Mouse (Mus musculus): Measurements from ENCODE around the gene Mief1. TPM values are rescaled to one million over a fixed set of nuclear protein-coding genes. Genes with fewer than 3 reads are reported as not detected.

The Mief1 gene
- total RNA-seq, 1 experiment from 2014 or later, result 42.3 TPM

GRCm38 (mm10) chr15:80228071-80228800 lies 5.6 kb upstream of the Mief1 start:
- no peak for DNase-seq

- DNase-seq, result no peak
Observed at GRCm38 (mm10) chr15:80232331-80232730, 1.5 kb upstream of the Mief1 start.

DNA sequence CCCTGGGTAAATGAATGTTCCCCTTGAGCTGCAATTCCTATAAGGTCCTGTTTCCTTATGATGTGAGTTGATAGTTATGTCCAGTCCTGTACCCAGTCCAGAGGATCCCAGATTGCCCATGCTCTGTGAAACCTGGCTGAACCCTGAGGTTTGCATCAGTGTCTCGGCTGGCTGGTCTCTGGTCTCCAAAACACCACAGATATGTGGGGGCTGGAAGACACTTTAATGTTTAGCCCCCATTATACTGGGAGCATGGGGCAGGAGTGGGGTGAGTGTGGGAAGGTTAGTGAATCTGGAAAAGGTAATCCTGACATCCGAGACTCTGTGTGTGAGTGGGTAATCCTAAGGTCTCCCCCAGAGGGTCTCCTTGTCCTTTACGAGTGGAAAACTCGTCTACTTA lies 765 bp upstream of the Mief1 start:
- no peak for DNase-seq

- no peak for DNase-seq
Observed at GRCm38 (mm10) chr15:80235535-80235934, 1.7 kb downstream of the Mief1 start, which contains the start of gene AC140267.1. Gene AC140267.1 (plus strand): TSS chr15:80235835.

DNA sequence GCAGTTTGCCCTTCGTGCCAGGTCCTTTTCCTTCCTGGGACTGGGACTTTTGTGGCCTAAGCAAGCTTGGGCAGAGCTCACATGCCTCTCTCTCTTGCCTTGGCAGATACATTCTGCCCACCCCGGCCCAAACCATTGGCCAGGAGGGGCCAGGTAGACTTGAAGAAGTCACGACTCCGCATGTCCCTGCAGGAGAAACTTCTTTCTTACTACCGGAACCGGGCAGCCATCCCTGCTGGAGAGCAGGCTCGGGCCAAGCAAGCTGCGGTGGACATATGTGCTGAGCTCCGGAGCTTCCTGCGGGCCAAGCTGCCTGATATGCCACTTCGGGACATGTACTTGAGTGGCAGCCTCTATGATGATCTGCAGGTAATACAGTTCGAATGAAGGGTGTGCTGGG lies 14.3 kb downstream of the Mief1 start:
- no peak for DNase-seq

DNA sequence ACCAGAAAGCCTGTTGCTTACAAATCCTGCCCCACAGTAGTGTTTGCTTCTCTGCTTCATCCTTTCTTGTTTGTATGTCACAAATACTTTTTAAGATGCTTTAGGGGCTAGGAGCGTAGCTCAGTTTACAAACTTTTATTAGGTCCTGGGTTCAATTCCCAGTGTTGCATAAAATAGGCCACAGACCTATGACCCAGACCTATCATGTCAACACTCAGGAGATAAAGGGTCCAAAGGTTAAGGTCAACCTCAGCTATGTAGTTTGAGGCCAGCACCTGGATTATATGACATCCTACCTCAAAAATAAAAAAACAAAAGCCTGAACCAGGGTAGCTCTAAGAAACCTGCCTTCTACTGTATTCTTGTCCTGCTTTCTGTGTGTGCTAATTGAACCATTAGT lies 14.8 kb downstream of the Mief1 start:
- DNase-seq, result no peak

DNA sequence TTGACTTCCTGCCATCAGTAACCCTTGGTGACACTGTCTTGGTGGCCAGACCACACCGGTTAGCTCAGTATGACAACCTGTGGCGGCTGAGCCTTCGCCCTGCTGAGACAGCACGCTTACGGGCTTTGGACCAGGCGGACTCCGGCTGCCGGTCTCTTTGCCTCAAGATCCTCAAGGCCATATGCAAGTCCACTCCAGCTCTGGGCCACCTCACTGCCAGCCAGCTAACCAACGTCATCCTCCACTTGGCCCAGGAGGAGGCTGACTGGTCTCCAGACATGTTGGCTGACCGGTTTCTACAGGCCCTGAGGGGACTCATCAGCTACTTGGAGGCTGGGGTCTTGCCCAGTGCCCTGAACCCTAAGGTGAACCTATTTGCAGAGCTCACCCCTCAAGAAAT lies 15.9 kb downstream of the Mief1 start:
- no peak for DNase-seq

- no peak for DNase-seq
Observed at GRCm38 (mm10) chr15:80250586-80250985, 16.8 kb downstream of the Mief1 start.

DNA sequence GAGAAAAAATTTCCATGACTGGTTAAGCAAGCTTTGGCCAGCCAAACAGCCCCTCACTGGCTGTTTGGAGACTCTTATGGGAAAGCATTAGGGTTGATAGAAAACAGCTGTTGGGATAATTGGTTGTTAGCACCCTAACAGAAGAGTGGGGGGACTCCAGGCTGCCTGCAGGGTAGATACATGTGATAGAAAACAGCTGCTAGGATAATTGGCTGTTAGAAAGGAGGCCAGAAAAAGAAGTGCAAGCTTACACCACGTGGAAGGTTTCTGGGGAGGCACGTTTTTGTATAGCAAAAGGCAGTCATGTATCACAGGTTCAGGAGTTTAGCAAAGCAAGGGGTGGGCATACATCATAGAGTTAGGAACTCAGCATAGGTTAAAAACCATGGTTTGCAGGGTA lies 19.7 kb downstream of the Mief1 start:
- no peak for DNase-seq

DNA sequence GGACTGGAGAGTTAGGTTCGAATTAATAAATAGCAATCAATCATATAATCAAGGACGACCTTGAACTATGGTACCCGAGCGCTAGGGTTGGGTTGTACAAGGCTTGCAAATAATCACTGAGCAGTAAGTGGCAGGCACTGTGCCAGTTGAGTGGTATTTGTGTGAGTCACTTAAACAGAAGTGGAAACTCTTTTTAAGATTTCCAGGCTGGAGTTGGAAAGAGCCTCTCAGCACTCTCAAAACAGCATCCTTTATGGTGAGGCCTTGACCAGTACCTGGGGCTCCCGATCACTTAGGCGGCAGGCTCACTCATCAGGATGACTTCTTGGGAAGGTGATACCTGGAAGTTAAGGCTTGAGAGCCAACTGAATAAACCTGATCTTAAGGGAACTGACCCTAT lies 20.4 kb downstream of the Mief1 start:
- peak; percentile 87 for DNase-seq

GRCm38 (mm10) chr15:80254847-80255645 lies 21.2 kb downstream of the Mief1 start, which contains the start of gene Atf4:
Gene Atf4 (plus strand): TSS chr15:80255184.
- DNase-seq, result peak; percentile 99

- DNase-seq, result peak; percentile 97
Observed at GRCm38 (mm10) chr15:80255646-80256121, 21.9 kb downstream of the Mief1 start.

GRCm38 (mm10) chr15:80256242-80256641 lies 22.4 kb downstream of the Mief1 start:
- DNase-seq, result peak; percentile 38

GRCm38 (mm10) chr15:80256656-80257601 lies 23.1 kb downstream of the Mief1 start:
- peak; percentile 13 for DNase-seq

DNA sequence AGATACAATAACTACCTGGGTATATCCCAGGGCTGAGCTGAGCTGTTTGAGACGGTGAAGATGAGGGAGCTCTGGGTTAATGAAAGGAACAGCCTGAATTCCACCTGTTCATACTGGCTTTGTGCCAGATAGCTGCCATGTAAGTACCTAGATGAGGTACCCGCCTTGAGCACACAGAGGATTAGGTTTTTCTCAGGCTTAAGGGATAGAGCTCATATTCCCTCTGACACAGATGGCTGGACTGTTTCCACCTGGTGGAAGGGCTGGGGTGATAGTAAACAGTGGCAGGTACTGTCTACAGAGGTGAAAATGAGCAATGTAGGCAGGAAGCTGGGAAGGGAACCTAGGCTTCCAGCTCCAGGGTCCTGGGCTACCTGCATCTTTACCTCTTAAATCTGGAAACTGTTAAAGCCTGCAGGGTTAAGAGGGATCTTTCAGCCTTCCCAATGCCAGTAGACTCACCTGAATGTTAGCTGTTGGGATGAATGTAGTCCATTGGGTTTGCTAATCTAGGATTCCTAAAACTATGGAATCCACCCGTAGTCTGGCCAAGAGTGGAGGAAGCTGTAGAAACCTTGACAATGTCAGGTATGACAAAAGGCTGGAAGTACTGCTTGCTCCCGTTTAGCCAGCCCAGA lies 23.9 kb downstream of the Mief1 start:
- peak; percentile 33 for DNase-seq

GRCm38 (mm10) chr15:80258240-80259170 lies 24.7 kb downstream of the Mief1 start:
- peak; percentile 50 for DNase-seq

DNA sequence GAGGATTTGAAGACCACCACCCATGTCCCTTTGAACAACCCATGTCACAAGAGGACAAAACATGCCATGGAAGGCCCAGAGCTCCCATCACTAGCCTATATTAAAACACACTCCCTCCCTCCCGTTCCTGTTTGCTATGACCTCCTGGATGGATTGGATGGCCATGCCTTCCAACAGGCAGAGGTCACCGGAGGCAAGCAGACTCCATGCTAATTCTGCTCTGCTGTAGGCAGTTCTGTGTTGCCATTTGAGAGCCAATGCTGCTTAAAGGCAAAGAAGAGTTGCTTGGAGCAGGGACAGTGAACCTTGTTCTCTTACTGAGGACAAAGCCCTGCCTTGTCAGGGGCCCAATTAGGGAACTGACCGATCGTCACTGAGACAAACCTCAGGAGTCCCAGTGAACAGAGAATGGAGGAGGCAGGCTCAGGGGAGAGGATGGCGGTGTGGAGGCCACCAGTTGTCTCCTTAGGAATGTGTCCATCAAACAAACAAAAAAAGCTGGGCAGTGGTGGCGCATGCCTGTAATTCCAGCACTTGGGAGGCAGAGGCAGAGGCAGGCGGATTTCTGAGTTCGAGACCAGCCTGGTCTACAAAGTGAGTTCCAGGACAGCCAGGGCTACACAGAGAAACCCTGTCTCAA lies 25.7 kb downstream of the Mief1 start:
- DNase-seq, result peak; percentile 10

- DNase-seq, result peak; percentile 90
Observed at GRCm38 (mm10) chr15:80260677-80261076, 26.9 kb downstream of the Mief1 start.

DNA sequence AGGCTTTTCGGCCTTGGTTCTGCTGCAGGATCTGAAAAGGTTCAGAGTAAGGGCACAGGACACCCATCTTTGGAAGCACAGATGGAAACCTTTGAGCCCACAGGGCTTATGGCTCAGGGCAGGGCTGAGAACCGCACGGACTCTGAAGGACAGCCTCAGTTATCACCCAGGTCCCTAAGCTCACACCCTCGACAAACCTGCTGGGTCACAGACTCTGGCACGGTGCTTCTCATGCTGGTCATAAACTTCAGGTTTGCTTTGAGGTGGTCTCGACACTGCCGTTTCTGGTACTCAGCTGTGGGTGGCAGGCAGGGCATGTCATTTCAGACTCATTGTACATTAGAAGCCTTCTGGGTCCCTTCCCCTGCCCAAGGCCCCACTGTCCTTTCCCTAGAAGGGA lies 27.3 kb downstream of the Mief1 start:
- DNase-seq, result no peak

All from adrenal gland, postnatal 14 days (tissue).